Mouse (Mus musculus): ENCODE results near the gene Shc2.

GRCm38 (mm10) chr10:79623950-79624349, 13.8 kb downstream of the Shc2 start:
- TF ChIP-seq EP300 (IDR thresholded peaks at IDR 0.05; ENCODE audit: low read depth in 1 of 2, low read length in 2 of 2) (no peak), NELFE (IDR thresholded peaks at IDR 0.05; ENCODE audit: low read depth, low read length) (no peak), CTCF (IDR thresholded peaks at IDR 0.05 in 2 of 3, conservative IDR thresholded peaks at IDR 0.05 in 1 of 3; ENCODE audit: control insufficient read depth in 1 of 3, insufficient read depth in 1 of 3, low read depth in 2 of 3, low read length in 3 of 3, poor library complexity in 1 of 3, severe bottlenecking in 1 of 3) (no peak), ZC3H11A (IDR thresholded peaks at IDR 0.05; ENCODE audit: low read depth, low read length) (no peak), USF1 (IDR thresholded peaks at IDR 0.05; ENCODE audit: low read depth, low read length) (no peak), POLR2A (IDR thresholded peaks at IDR 0.05; ENCODE audit: control insufficient read depth in 1 of 2, insufficient read depth in 1 of 2, low read depth in 1 of 2, low read length in 2 of 2, poor library complexity in 1 of 2) (no peak), ETS1 (IDR thresholded peaks at IDR 0.05; ENCODE audit: low read depth, low read length) (no peak), MXI1 (IDR thresholded peaks at IDR 0.05; ENCODE audit: low read depth, low read length) (no peak), ELF1 (IDR thresholded peaks at IDR 0.05; ENCODE audit: low read depth, low read length) (no peak), RCOR1 (IDR thresholded peaks at IDR 0.05; ENCODE audit: low read depth, low read length) (no peak), E2F4 (IDR thresholded peaks at IDR 0.05; ENCODE audit: borderline replicate concordance, low read depth, low read length) (no peak), NRF1 (IDR thresholded peaks at IDR 0.05; ENCODE audit: insufficient read depth, low read depth, low read length, poor library complexity, severe bottlenecking) (no peak), MAFK (IDR thresholded peaks at IDR 0.05; ENCODE audit: borderline replicate concordance, low read depth, low read length) (no peak), HCFC1 (IDR thresholded peaks at IDR 0.05; ENCODE audit: low read depth, low read length) (no peak)
